Mouse (Mus musculus) mesoderm, embryonic 11.5 days (tissue): ENCODE measurements around the gene Psmd10.

ENCODE experiments used
- DNase-seq: peaks from one replicate; pipeline ENCODE4 v3.0.0-alpha.2; 2012; ENCODE audit warnings: low read depth, low spot score

Gene Psmd10

GRCm38 (mm10) chrX:140956272-140956940 is at the start of gene Psmd10, which contains the start of gene Atg4a:
TSS of gene Psmd10 (minus strand) at chrX:140956728.
TSS of gene Atg4a (plus strand) at chrX:140956907.
- peak; percentile 94 for DNase-seq

DNA sequence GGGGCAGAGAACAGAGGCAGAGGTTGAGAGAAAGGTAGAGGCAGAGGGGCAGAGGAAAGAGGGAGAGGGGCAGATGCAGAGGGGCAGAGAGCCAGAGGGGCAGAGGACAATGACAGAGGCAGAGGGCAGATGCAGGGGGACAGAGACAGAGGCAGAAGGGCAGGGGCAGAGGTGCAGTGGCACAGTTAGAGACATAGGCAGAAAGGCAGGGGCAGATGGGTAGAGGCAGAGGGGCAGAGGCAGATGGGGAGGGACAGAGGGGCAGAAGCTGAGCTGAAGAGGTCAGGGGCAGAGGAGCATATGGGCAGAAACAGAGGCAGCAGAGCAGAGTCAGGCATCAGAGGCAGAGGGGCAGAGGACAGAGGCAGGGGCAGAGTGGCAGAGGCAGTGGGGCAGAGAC is 42.4 kb upstream of the Psmd10 start:
- DNase-seq, result no peak

DNA sequence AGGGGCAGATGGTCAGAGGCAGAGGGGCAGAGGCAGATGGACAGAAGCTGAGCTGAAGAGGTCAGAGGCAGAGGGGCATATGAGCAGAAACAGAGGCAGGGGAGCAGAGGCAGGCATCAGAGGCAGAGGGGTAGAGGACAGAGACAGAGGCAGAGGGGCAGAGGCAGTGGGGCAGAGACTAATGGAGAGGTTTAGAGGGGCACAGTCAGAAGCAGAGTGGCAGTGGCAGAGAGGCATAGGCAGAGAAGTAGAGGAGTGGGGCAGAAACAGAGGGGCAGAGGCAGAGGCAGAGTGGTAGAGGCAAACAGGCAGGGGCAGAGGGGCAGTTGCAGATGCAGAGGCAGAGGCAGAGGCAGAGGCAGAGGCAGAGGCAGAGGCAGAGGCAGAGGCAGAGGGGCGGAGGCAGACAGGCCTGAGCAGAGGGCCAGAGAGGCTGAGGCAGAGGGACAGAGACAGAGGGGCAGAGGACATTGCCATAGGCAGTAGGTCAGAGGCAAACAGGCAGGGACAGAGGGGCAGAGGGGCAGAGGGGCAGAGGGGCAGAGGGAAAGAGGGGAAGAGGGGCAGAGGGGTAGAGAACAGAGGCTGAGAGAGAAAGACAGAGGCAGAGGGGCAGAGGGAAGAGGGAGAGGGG is 41.5 kb upstream of the Psmd10 start:
- DNase-seq, result no peak

DNA sequence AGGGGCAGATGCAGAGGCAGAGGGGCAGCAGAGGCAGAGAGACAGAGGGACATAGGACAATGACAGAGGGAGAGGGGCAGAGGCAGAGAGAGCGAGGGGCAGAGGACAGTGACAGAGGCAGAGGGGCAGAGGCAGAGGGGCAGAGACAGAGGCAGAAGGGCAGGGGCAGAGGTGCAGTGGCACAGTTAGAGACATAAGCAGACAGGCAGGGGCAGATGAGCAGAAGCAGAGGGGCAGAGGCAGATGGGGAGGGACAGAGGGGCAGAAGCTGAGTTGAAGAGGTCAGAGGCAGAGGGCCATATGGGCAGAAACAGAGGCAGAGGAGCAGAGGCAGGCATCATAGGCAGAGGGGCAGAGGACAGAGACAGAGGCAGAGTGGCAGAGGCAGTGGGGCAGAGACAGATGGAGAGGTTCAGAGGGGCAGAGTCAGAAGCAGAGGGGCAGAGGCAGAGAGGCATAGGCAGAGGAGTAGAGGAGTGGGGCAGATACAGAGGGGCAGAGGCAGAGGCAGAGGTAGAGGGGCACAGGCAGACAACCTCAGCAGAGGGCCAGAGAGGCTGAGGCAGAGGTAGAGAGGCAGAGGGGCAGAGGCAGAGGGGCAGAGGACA is 40.5 kb upstream of the Psmd10 start:
- no peak for DNase-seq

- no peak for DNase-seq
Observed at GRCm38 (mm10) chrX:140985256-140985655, 28.7 kb upstream of the Psmd10 start.

DNA sequence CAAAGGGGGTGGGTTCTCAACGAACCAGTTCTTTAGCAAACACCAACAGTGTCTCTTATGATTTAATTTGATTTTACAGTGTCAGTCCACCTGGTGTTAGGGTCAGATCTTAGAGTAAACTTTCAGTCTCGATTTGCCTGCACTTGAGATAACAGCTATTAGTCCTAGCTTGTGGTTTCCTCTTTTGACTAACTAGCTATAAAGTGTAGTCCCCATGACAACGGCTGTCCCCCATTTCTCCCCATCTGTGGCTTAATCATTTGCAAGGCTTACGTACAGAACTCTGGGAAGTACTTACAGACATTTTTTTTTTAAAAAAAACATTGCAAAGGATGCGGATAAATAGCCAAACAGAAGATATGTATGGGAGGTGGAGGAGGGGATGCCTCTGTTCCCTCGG is 28.3 kb upstream of the Psmd10 start:
- DNase-seq, result no peak

DNA sequence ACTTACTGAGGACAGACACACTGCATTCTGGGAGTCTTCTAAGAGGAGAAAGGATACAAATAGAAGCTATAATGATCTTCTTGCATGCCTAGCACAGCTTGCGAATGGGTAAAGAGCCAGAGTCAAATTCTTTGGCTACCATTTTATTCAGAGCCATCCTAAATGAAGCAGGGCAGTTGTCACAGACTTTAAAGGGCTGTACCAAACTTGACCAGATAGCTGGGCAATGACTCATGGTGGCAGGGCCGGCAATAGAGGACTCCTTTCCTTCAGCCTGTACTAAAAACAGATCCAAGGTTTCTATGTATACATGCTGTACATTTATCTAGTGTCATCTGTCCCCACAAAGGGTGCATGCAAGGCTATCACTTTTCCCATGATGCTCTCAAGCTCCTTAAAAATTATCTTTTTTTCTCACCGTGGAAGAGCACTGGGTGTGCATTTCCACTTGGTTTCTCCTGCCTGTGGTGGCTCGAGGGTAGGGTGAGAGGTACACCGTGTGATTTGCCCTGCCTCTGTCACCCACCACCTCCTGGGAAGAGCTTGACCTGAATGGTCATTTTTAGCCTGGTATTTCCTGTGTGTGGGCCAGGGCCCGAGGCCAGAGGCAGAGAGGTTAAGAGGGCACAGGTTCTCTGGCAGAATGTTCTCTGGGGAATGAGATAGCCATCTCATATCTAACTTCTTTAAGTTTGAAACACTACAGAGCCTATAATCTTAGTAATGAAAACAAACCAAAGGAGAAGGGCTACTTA is 26.9 kb upstream of the Psmd10 start:
- no peak for DNase-seq

GRCm38 (mm10) chrX:140980163-140980562 is 23.6 kb upstream of the Psmd10 start:
- no peak for DNase-seq

- DNase-seq, result no peak
Observed at GRCm38 (mm10) chrX:140979546-140979945, 23.0 kb upstream of the Psmd10 start.

DNA sequence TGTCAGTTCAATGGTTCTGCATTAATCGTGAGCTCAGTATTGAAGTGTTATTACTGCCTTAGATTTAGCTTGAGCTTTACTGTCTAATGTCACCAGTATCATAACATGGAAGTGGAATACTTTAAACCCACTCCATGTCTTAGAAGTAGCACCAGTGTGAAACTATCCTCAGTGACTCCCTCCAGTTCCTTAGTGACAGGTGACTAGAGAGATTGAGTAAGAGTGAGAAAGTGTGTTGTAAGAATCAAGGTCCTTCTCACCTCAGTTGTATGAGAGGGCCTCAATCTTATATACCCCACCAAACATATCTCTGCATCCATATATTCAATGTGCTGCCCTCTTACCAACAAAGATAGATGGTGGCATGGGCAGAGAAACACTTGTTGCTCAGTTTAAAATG is 22.4 kb upstream of the Psmd10 start:
- DNase-seq, result no peak

DNA sequence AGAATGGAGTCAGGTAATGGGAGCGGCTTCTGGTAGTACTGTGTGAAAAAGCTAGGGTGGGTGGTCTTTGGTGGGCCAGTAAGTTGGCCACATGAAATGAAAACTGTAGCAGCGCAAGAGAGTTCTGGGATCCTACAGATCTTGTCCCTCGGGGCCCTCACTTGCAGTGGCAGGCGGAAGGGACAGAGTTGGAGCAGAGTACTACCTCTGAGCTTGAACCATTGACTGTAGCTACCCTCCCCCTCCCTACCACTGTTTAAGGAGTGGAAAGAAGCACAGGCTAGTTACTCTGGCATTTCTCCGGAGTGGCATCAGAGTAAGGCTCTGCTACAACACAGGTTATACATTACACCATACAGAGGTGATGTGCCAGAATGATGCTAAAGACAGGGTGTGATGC is 431 bp upstream of the Psmd10 start:
- DNase-seq, result no peak

DNA sequence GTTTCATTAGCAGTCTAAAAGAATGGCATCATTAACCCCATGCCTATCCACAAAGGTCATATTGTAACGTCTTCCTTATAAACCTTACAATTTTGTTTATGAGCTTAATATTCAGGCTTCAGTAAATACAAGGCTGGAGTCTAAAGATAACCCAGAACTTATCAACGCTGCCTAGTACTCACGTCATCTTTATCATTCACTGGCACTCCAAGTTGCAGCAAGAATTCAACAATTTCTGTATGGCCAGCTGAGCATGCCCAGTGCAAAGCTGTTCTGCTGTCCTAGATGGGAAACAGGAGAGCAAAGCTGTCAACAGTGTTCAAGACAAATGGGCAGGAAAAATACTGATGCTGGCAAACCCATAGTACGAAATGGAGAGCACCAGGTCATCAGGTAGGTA is 2.9 kb downstream of the Psmd10 start:
- no peak for DNase-seq

- DNase-seq, result no peak
Observed at GRCm38 (mm10) chrX:140936271-140936670, 20.3 kb downstream of the Psmd10 start.

DNA sequence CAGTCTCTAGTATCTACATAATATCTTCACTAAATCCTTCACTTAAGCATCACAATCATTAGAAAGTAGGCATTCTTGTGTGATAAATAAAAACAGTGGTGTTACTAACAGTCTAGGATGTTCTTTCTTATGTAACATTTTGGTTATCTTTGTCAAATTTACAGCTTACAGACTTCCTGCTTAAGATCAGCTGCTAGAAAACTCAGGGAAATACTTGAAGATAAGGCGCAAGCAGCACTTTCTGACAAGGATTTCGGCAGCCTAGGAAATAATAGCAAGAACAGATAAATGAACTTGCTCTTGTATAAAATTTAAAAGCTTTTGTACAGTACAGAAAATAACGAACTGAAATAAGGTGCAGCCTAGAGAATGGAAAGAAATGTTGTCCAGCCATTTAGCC is 23.3 kb downstream of the Psmd10 start:
- DNase-seq, result no peak

- DNase-seq, result no peak
Observed at GRCm38 (mm10) chrX:140932066-140932465, 24.5 kb downstream of the Psmd10 start.

- DNase-seq, result no peak
Observed at GRCm38 (mm10) chrX:140921321-140921720, 35.2 kb downstream of the Psmd10 start.

- DNase-seq, result no peak
Observed at GRCm38 (mm10) chrX:140907360-140907759, 49.2 kb downstream of the Psmd10 start, which contains the start of gene Vsig1. TSS of gene Vsig1 (plus strand) at chrX:140907608.

DNA sequence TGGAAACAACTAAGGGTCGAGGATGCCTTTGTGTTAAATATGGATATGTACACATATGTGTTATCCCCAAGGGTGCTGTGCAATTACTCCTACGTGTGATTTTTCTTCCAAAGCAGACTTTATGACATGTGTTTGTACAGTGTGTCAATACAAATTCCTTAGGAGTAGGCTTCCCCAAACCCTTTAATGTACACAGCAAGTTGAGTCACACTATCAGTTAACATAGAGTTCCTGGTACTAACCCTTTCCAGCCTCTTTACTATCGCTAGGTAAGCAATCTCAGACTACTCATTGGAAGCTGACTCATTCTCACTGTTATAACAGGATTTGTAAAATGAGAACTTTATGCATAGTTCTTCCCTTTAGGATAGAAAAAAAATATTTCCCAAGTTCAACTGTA is 53.0 kb downstream of the Psmd10 start:
- no peak for DNase-seq
